In genomic region chr10:76433925-76434324, GRCm38 (mm10) we compare ENCODE assay signal across 34 mouse cellular contexts. TPM values are rescaled to one million over a fixed set of nuclear protein-coding genes. Genes with fewer than 3 reads are reported as not detected.
"Had no signal": no experiment of that assay in that cellular context is flagged by ENCODE, and none has a peak within 500 bp of the region (broad histone marks: within the 10 kb centered on the region; RNA-seq: fewer than 3 reads in every experiment).

No protein-coding gene starts in this region.

- H3K9ac ChIP-seq: limb, embryonic 12.5 days; limb, embryonic 13.5 days; limb, embryonic 15.5 days; liver, embryonic 12.5 days; liver, embryonic 13.5 days; liver, embryonic 14.5 days; liver, embryonic 15.5 days; liver, postnatal 0 days; lung, embryonic 14.5 days; lung, embryonic 15.5 days; midbrain, embryonic 12.5 days; midbrain, embryonic 13.5 days; midbrain, embryonic 15.5 days; neural tube, embryonic 12.5 days had no signal

- H3K9me3 ChIP-seq: limb, embryonic 10.5 days; limb, embryonic 12.5 days; limb, embryonic 13.5 days; limb, embryonic 15.5 days; liver, embryonic 12.5 days; liver, embryonic 13.5 days; liver, embryonic 15.5 days; lung, embryonic 15.5 days; megakaryocyte, embryonic 14.5 days; midbrain, embryonic 10.5 days; midbrain, embryonic 12.5 days; midbrain, embryonic 13.5 days; midbrain, embryonic 15.5 days; neural tube, embryonic 12.5 days had no signal

- ATAC-seq: liver, embryonic 12.5 days; liver, postnatal 0 days; midbrain, embryonic 13.5 days; midbrain, embryonic 15.5 days; midbrain, embryonic 16.5 days had no signal

- H3K4me3 ChIP-seq: left cerebral cortex, adult 2 months; limb, embryonic 10.5 days; limb, embryonic 12.5 days; limb, embryonic 13.5 days; limb, embryonic 15.5 days; liver, embryonic 12.5 days; liver, embryonic 13.5 days; liver, embryonic 15.5 days; lung, embryonic 15.5 days; megakaryocyte, embryonic 14.5 days; midbrain, embryonic 10.5 days; midbrain, embryonic 12.5 days; midbrain, embryonic 13.5 days; midbrain, embryonic 15.5 days; myocyte; neural tube, embryonic 12.5 days had no signal

- H3K4me2 ChIP-seq: limb, embryonic 12.5 days; limb, embryonic 13.5 days; limb, embryonic 15.5 days; liver, embryonic 11.5 days; liver, embryonic 12.5 days; liver, embryonic 13.5 days; liver, embryonic 15.5 days; lung, embryonic 14.5 days; lung, embryonic 15.5 days; midbrain, embryonic 11.5 days; midbrain, embryonic 12.5 days; midbrain, embryonic 13.5 days; midbrain, embryonic 15.5 days; neural tube, embryonic 12.5 days had no signal

- DNase-seq: layer of hippocampus, postnatal 36 days; left cerebral cortex, postnatal 4 days; liver; liver, embryonic 13.5 days; liver, postnatal 0 days; lung, embryonic 14.5 days; midbrain, embryonic 14.5 days had no signal

- H3K27me3 ChIP-seq: limb, embryonic 12.5 days; limb, embryonic 13.5 days; limb, embryonic 15.5 days; liver, embryonic 12.5 days; liver, embryonic 13.5 days; liver, embryonic 15.5 days; lung, embryonic 15.5 days; megakaryocyte, embryonic 14.5 days; midbrain, embryonic 12.5 days; midbrain, embryonic 13.5 days; midbrain, embryonic 15.5 days; neural tube, embryonic 12.5 days had no signal

- H3K27ac ChIP-seq: left cerebral cortex, adult 2 months; limb, embryonic 10.5 days; limb, embryonic 12.5 days; limb, embryonic 13.5 days; limb, embryonic 15.5 days; liver, embryonic 12.5 days; liver, embryonic 13.5 days; liver, embryonic 14.5 days; liver, embryonic 15.5 days; lung, embryonic 15.5 days; macrophage; midbrain, embryonic 10.5 days; midbrain, embryonic 12.5 days; midbrain, embryonic 13.5 days; midbrain, embryonic 15.5 days; neural tube, embryonic 12.5 days had no signal

- H3K4me1 ChIP-seq: limb, embryonic 10.5 days; limb, embryonic 12.5 days; limb, embryonic 13.5 days; limb, embryonic 15.5 days; liver, embryonic 12.5 days; liver, embryonic 13.5 days; liver, embryonic 15.5 days; lung, embryonic 15.5 days; megakaryocyte, embryonic 14.5 days; midbrain, embryonic 10.5 days; midbrain, embryonic 12.5 days; midbrain, embryonic 13.5 days; midbrain, embryonic 15.5 days; neural tube, embryonic 12.5 days had no signal

RNA-seq across cellular contexts. Expression of gene AC141477.1, which starts 6.3 kb away (rescaled TPM):
- polyA plus RNA-seq: limb, embryonic 10.5 days; limb, embryonic 11.5 days; limb, embryonic 12.5 days; limb, embryonic 13.5 days; limb, embryonic 14.5 days; limb, embryonic 15.5 days; liver, adult 2 months; liver, embryonic 11.5 days; liver, embryonic 12.5 days; liver, embryonic 13.5 days; liver, embryonic 14.5 days; liver, embryonic 15.5 days; liver, embryonic 16.5 days; liver, postnatal 0 days; lung, embryonic 14.5 days; lung, embryonic 15.5 days; lung, embryonic 16.5 days; macrophage; midbrain, embryonic 10.5 days; midbrain, embryonic 11.5 days; midbrain, embryonic 12.5 days; midbrain, embryonic 13.5 days; midbrain, embryonic 14.5 days; midbrain, embryonic 15.5 days; midbrain, embryonic 16.5 days; midbrain, postnatal 0 days; myocyte; neural tube, embryonic 11.5 days; neural tube, embryonic 12.5 days had no signal

RNA-seq across cellular contexts. Expression of gene 2610028H24Rik, which starts 15.0 kb away (rescaled TPM):
- polyA plus RNA-seq: limb, embryonic 10.5 days; limb, embryonic 11.5 days; limb, embryonic 12.5 days; limb, embryonic 13.5 days; limb, embryonic 14.5 days; limb, embryonic 15.5 days; liver, adult 2 months; liver, embryonic 11.5 days; liver, embryonic 12.5 days; liver, embryonic 13.5 days; liver, embryonic 14.5 days; liver, embryonic 15.5 days; liver, embryonic 16.5 days; liver, postnatal 0 days; lung, embryonic 14.5 days; macrophage; midbrain, embryonic 10.5 days; midbrain, embryonic 11.5 days; midbrain, embryonic 12.5 days; midbrain, embryonic 13.5 days; midbrain, embryonic 14.5 days; midbrain, embryonic 15.5 days; midbrain, embryonic 16.5 days; midbrain, postnatal 0 days; myocyte; neural tube, embryonic 11.5 days; neural tube, embryonic 12.5 days had no signal
